ENCODE assay signal across 9 mouse cellular contexts in the genomic region with DNA sequence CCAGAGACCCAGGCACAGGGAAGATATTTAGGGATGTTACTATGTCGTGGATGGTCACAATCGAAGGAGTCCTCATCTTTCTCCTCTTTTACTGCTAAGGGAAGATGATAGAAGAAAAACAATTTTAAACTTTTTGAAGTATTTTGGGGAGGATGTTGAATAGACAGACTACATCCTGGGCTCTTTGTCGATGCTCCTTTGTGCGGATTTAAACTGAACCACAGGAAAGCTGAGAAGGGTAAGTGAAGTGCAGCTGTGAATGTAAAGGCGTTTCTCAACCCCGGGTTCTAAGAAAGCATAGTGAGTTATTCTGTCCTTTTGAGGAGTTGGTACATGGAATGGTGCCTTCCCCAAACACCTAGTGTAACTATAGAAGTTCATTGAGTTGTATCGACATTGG.
"Had no signal": no experiment of that assay in that cellular context is flagged by ENCODE, and none has a peak within 500 bp of the region (broad histone marks: within the 10 kb centered on the region; RNA-seq: fewer than 3 reads in every experiment).

No protein-coding gene starts in this region.

- DNase-seq: kidney, adult 2 months; kidney, postnatal 36 days; layer of hippocampus, postnatal 36 days; liver, embryonic 13.5 days; lung, adult 2 months; lung, postnatal 14 days; retina, postnatal 1 day; right cerebral cortex, postnatal 25 days; spleen, adult 18-20 months had no signal
